Mouse (Mus musculus): Measurements from ENCODE around the gene Fars2.

Gene Fars2

GRCm38 (mm10) chr13:36731016-36731930, 614.1 kb downstream of the Fars2 start:
- in situ Hi-C loops (cut with MseI, MboI) = no loop called here

DNA sequence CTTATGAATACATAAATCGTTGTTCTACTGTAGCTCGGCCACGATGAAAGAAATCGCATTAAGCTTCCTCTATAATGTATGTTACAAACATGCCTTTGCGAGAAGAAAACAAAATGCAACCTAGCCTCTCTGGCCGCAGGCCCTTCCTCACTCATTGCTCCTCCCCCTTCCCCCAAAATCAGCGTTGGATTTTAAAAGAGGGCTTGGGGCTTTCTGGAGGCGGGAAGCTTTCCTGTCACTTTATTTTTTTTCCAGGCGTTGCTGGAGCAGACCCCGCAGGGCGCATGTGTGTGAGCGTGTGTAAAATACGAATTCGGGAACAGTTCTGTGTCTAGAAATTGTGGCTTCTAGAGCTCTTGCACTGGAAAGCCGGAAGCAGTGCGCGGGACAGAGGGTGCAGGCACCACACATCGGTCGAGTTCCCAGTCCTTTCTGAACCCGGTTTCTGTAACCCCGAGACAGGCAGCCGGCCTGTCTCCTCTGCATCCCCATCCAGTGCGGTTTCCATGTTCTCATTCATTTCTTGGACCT, 614.8 kb downstream of the Fars2 start:
- in situ Hi-C loops (cut with MseI, MboI) = no loop called here

GRCm38 (mm10) chr13:36732891-36733490, 615.8 kb downstream of the Fars2 start:
- in situ Hi-C loops (cut with MseI, MboI) = no loop called here

GRCm38 (mm10) chr13:36733566-36733965, 616.4 kb downstream of the Fars2 start:
- in situ Hi-C loops (cut with MseI, MboI) = no loop called here

- in situ Hi-C loops (cut with MseI, MboI) = no loop called here
Observed at GRCm38 (mm10) chr13:36733989-36734690, 616.9 kb downstream of the Fars2 start.

DNA sequence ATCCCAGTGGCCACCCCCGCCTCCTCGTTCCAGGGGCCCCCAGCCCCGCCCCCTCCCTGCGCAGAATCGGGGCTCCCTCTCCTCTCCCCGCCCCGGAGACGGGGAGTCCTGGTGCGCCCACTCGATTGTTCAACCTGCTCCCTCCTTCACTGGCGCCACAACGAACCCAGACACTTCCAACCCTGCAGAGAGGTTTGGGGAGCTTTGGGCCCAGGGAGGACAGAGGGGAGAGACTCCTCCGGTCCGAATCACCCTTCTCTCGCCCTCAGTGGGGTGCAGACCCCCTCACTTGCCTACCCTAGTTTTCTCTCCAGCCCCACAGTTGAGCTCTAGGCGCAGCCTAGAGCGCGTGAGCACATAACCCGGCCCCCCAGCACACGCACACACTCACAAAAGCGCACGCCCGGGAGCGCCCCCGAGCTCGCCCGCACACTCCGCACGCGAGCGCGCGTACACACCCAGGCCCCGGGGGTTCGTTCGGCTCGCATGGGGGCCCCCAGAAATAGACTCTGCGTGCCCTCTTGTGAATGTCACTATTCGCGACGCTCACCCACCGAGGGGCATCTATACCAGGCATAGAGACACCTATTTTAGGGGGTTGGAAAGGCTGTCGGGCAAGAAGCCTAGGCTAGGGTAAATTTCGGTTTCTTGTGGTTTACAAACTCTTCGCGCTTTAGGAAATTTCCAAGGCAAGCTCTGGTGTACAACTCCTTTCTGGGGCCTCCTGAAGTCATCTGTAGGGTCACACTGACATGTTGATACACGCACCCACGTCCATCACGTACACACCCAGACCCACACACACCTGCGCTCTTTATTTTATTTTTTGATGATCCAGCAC, 617.7 kb downstream of the Fars2 start, which contains the start of gene Nrn1:
Gene Nrn1 (minus strand): TSS at position 401 of the 841 bp plus-strand sequence.
- in situ Hi-C loops (cut with MseI, MboI) = no loop called here

DNA sequence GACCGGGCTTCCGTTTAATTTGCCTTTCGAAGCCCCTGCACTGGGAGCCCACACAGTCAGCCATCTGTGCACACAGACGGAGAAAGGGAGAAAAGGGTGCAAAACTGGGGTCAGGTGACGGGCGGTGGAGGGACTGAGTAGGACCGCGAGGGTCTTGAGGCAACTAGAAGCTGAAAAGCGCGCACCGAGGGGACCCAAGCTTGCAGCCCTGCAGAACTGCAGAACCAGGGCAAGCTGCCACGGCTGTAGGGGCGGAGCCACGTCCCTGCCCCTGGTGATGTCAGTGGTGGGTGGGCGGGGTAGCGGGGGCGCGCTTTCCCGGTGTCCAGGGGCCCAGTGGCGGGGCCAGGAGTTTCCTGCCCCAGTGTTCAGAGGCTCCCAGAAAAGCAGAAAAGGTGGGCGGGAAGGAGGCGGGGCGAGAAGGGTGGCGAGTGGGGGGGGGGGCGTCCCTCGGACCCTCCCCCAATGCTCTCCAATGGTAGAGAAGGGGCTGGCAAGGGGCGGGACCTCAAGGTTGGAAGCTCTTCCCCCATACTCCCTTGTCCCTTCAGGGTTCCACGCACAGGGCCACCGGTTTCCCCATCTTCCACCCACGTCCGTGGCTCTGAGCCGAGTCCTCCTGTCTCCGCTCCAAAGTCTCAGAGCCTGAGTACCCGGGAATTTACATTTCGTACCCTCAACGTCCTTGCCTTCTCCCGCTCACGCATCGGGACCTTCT, 618.8 kb downstream of the Fars2 start:
- in situ Hi-C loops (cut with MseI, MboI) = no loop called here

DNA sequence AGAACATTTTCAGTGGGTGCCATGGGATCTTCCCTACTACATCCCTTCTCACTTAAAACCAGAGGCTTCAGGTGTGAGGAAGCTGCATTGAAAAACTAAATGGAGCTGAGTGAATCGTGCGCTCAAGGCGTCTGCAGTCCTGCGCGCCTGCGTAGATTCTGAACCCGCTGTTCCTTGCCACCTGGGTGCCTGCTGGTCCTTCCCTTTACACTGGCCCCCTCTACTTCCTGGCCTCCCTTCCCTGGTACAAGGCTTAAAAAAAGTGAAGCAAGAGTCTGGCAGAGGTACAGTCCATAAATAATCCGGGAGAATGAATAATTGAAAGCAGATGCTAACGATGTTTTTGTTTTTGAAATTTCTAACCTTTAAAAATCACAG, 619.4 kb downstream of the Fars2 start:
- in situ Hi-C loops (cut with MseI, MboI) = no loop called here

DNA sequence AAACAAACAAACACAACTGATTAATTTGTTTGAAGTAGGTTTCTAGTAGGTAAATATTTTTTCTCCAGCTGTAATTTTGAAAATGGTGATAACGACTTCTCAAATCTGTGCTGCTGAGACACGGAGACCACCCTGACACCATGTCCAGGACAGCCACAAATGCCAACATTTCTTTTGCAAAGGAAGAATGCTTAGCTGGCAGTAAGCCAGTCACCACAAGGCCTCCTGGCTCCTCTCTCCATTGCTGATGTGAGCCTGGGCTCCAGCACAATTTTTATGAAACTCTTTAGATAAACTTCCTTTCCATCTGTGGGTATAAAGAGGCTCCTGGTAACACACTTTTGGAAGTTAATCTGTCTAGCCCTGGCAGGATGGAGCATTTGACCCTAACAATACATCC, 632.8 kb downstream of the Fars2 start:
- in situ Hi-C loops (cut with MseI, MboI) = no loop called here

DNA sequence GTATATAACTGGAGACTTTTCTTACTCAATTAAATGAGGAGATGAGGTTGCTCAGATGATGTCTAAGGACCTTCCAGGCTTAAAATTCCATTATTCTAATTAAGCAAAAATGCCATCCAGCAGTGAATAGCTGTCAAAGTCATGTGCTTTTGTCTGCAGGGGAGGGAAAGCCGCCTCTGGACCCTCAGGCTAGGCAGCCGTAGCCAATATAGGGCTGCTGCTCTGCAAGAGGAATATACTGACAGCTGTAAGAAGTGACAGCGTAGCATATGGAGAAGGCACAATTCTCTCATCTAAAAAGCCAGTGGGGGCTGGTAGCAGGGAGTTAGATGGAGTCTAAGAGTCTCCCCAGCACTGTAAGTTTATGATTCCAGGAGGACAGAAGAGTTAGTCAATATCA, 634.6 kb downstream of the Fars2 start:
- in situ Hi-C loops (cut with MseI, MboI) = no loop called here

- in situ Hi-C loops (cut with MseI, MboI) = no loop called here
Observed at GRCm38 (mm10) chr13:36766801-36767200, 649.6 kb downstream of the Fars2 start.
